Mouse (Mus musculus) spleen, adult 18-20 months (tissue): ENCODE data around the gene Col12a1.
"Not testable (repeated sequence)": the region's sequence is repeated elsewhere in the genome, so short reads cannot be mapped to it uniquely, and the experiment has no call there.

Experiments
- DNase-seq, 2 experiments: peaks; one replicate each; pipeline ENCODE4 v3.0.0; 2022; ENCODE audit warnings: mixed read lengths in 2 of 2

Gene Col12a1

GRCm38 (mm10) chr9:79689342-79689741, 29.3 kb downstream of the Col12a1 start:
- no peak for DNase-seq

GRCm38 (mm10) chr9:79687227-79687626, 31.4 kb downstream of the Col12a1 start:
- no peak for DNase-seq

- DNase-seq: no peak
Observed at GRCm38 (mm10) chr9:79686049-79686448, 32.6 kb downstream of the Col12a1 start.

DNA sequence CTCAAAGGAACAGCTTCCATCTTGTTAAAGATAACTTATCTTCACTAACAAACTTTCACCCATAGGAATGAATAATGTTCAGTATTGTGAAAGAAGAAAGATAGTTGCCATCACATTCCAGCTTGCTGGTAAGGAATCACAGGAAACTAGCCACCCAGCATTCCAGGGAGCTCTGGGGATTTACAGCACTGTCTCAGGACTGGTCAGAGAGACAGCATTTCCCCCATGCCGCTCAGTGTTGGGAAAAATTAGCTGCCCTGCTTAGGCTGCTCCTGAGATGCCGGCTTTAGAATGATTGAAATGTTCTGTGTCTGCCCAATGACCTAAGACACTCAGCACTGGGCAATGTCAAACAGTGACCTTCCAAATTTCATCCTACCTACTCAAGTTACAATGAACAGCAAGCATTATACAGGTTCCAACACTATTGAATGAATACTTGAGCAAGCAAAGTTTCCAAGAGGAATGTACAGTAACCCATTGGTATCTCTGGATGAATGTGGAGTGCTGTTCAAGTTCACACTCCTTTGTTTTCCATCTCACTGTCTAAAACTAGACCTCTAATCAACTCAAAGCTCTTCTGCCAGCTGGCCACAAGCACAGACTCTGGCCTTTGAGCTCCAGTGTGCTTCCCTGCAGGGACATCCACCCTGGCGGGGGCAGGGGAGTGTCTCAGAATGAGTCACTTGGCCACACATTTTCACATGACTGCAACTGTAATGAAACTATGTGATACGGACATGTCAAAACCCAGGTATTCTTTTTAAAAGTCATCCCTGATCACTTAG, 38.0 kb downstream of the Col12a1 start:
- no peak for DNase-seq

DNA sequence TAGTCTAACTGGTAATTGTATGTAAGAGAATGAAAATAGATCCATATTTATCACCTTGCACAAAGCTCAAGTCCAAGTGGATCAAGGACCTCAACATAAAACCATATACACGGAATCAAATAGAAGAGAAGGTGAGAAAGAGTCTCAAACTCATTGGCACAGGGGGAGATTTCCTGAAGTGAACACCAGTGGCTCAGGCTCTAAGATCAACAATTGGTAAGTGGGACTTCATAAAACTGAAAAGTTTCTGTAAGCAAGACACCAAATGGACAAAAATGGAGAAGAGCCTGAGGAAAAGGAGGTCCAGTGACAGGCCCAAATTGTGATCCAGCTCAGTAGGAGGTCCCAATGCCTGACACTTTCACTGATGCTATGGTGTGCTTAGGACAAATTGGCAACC, 49.8 kb downstream of the Col12a1 start:
- DNase-seq: not testable (repeated sequence)

GRCm38 (mm10) chr9:79653327-79654150, 65.1 kb downstream of the Col12a1 start:
- no peak for DNase-seq

- no peak for DNase-seq
Observed at GRCm38 (mm10) chr9:79648587-79648986, 70.0 kb downstream of the Col12a1 start.

DNA sequence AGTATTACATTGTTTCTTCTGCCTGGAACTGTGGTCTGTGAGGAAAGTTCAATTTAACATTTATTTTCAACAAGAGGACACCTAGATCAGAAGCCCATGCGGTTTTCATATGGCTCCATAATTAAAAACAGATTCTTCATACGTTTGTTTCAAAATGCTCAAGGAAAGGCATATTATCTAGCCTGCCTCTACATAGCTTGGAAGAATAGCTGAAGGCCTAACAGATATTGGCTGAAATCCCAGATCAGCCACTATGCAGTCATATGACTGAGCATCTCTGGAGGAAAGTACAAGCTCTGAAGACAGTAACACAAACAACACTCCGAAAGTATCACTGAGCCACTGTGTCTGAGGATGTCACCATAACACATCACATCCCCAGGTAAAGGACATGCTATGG, 72.9 kb downstream of the Col12a1 start:
- DNase-seq: no peak

GRCm38 (mm10) chr9:79639430-79640090, 79.1 kb downstream of the Col12a1 start:
- DNase-seq: no peak

DNA sequence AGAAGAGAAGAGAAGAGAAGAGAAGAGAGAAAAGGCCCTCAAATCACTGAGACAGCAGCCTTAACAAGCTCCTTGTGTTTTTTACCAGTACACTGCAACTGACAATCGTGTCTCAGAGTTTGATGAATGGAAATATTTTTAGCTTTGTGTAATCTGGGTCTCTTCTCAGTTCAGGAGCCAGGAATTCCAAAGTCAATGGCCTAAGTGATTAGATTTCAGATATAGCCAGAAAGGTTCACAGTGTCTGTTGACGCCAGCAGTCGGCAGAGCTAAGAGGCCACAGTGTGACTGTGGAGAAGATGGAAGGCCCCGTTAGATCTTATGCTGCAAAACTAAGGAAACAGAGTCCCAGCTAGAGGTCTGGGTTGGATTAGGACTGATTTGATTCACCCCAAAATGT, 80.8 kb downstream of the Col12a1 start:
- no peak for DNase-seq

DNA sequence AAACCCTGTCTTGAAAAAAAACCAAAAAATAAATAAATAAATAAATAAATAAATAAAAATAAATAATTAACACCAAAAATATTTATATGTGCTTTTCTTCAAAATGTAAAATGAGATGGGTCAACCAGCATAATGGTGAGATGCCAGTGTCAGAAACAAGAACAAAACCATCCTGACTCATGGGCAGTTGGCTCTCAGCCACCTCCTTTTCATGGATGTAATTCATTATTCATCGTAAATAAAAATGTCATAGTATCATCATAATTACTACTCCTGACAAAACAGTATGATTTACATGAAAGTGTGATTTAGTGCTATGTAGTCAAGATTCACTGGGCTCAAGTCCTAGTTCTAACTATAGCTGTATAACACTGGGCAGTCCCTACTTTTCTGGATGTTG, 84.6 kb downstream of the Col12a1 start:
- no peak for DNase-seq

GRCm38 (mm10) chr9:79631186-79631585, 87.4 kb downstream of the Col12a1 start:
- DNase-seq: no peak

DNA sequence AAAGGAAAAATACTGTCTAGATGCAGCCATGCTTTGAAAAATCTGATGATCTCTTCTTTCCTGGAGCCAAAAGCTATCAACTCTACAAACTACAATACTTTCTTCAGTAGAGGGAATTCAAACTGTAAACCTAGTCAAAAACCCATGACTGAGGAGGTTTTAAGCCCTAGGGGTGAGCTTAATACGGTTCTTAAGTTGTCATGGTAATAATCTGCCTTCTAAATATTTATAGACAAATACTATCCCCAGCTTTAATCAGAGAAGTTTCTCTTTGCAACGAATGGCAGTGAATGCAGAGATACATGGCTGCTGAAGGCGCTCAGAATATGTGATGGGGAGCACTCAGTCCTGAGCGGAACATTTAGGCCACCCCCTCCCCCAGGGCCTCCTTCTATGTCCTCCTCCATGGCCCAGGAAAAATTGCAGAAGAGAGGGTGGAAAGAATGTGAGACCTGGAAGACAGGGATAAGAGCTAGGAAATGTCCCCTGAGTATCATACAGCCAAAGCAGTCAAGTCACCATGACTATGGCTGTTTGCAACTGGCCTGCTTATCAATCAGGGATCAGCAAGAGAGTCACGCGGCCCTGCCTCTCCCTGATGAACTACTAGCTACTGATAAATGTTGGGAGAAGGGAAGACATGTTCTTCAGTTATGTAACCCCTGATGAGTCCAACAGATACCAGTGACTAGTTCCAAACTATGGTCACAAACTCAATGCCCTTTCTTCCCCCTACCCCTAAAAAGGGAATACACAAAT, 99.6 kb downstream of the Col12a1 start:
- DNase-seq: no peak

GRCm38 (mm10) chr9:79617336-79617735, 101.3 kb downstream of the Col12a1 start:
- no peak for DNase-seq

DNA sequence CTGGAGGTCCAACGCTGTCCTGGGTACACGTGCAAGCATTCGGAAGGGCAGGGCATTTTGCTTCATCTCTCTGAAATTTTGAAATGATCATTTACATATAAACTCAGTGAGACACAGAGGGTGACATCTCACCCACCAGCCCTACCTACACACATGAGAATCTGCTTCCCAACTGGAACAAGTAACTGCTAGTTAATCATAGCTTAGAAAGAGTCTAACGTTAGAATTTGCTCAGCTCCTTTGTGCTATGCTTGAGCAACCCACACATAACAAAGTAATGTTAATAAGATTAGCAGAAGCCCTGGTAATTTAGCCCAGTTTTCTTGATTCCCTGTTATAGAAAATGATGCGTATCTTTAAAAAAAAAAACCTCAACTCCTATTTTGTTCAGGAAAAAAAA, 102.6 kb downstream of the Col12a1 start:
- DNase-seq: no peak

DNA sequence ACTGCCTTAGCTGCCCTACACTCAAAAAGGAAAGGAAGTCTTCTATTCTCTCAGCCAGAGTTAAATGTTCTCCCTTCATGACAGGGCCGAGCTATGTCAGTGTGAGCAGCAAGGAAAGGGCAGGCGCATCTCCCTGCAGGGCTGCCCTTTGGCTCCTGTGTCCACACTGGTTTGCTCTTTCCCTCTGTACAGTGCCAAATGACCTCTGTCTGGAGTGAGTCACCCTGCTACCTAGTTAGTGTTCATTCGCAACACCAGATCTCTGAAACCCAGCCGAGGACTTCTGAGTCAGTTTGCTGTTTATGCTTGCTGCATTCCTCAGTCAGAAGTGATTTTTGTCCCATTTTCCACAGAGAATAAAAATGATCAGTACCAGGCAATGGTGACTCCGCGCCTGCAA, 108.3 kb downstream of the Col12a1 start:
- DNase-seq: no peak

DNA sequence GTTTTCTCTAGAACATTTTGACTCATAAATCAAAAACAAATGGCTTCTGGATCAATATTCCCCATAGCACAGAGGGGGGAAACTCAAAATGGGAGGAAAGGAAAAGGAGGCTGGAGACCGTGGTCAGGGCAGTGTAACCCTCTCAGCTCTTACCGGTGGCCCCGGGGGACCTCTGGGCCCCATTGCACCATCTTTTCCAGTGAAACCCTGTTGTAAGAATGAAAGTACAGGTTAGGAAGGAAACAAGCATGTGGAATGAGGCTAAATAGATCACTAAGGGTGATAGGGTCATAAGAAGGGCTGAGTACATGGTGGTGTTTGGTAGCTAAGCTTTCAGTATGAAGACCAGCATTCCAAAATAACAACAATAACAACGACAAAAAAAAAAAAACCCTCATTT, 109.0 kb downstream of the Col12a1 start:
- DNase-seq: no peak

DNA sequence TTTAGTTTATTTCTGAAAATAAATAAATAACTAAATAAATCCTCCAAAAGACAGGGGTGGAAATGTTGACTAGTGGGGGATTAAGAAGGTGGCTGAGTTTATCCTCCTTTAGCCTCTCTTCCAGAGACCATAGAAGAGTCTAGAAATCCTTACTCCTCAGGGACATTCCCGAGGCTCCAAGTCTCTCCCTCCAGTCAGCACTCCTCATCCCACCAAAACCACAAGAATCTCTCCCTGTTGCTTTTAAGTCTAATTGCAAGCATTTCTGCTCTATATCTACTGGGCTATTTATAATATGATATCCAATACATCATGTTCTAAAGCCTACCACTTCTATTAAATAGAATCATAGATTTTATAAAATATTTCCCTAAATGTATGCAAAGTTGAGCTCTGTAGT, 109.8 kb downstream of the Col12a1 start:
- no peak for DNase-seq

GRCm38 (mm10) chr9:79608062-79608531, 110.5 kb downstream of the Col12a1 start:
- no peak for DNase-seq

DNA sequence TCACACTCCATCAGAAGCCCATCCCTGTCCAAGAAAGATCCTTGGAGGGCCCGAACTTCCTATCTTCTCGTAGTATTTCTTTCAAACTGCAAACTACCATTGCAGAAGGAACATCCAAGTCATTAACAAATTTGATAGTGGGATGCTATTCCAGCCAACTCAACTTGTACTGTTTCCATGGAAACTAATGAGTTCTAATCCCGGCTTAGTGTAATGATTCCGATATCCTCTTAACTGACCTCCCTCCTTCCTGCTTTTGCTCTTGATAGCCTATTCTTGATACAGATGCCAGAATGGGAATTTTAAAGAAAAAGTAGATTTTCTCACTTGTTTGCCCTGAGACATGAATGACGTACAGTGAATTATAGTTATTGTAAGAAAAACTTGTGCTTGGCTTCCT, 112.5 kb downstream of the Col12a1 start:
- DNase-seq: no peak

DNA sequence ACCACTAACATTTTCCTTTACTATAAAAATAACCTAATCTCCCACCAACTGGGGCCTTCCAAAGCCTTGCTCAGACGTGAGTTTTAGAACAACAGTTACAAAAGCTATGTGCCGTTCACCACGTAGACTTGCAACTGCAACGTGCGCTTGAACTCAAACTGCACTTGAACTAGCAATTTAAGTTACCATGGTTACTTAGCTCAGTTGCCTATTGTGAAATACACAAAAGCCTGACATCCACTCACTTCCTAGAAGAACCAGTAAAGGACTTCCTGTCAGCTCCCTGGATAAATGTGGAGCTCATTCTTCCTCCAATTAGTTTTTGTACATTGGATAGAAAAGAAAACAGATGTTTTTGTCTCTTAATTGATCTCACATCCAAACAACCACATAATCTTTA, 112.9 kb downstream of the Col12a1 start:
- no peak for DNase-seq

- no peak for DNase-seq
Observed at GRCm38 (mm10) chr9:79604546-79604945, 114.1 kb downstream of the Col12a1 start.

DNA sequence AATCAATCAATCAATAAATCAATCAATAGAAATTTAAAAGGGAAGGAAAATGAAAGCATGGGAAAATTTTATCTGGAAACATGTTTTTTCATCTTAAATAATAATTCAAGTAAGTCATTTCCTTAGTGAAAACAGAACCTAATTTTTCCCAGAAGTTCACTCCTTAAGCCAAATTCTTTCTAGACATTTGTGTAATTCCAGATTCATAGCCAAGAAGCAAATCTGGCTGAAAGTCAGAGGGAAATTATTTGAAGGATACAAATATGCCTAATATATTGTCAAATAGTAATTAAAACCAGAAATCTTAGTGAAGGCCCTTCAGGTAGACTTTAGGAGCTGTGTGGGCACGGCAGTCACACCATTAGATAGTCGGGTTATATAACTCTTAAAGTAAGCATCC, 115.2 kb downstream of the Col12a1 start:
- DNase-seq: no peak
